Mouse (Mus musculus) heart, embryonic 11.5 days (tissue): ENCODE results near the gene Hoxd8. TPM values are rescaled to one million over a fixed set of nuclear protein-coding genes. Genes with fewer than 3 reads are reported as not detected.

ENCODE experiments used
- ATAC-seq: fragments of 200-750 bp; cut with Nextera tagmentation; replicated peaks from 2 replicates; pipeline ENCODE4 v1.8.0; 2017; ENCODE audit warnings: moderate library complexity; ENCODE audit not compliant: insufficient number of reproducible peaks, low FRiP score, low TSS enrichment
- H3K27ac ChIP-seq: fragments of 300-500 bp; sonication (generic); 2 replicates; pipeline ENCODE4 v1.5.1; 2014; ENCODE audit warnings: mild to moderate bottlenecking, low read depth, low read length
- H3K27me3 ChIP-seq: fragments of 300-500 bp; sonication (generic); 2 replicates; pipeline ENCODE4 v1.6.1; 2014; ENCODE audit warnings: mild to moderate bottlenecking, low read length, mixed read lengths; ENCODE audit not compliant: control insufficient read depth, insufficient read depth
- H3K36me3 ChIP-seq: fragments of 300-500 bp; sonication (generic); 2 replicates; pipeline ENCODE4 v1.6.1; 2014; ENCODE audit warnings: mild to moderate bottlenecking, low read length, moderate library complexity, mixed read lengths; ENCODE audit not compliant: control insufficient read depth, insufficient read depth
- H3K4me1 ChIP-seq: fragments of 300-500 bp; sonication (generic); 2 replicates; pipeline ENCODE4 v1.6.1; 2014; ENCODE audit warnings: low read length; ENCODE audit not compliant: control insufficient read depth, insufficient read depth
- H3K4me2 ChIP-seq: fragments of 300-500 bp; sonication (generic); 2 replicates; pipeline ENCODE4 v1.6.1; 2014; ENCODE audit warnings: mild to moderate bottlenecking, moderate library complexity
- H3K4me3 ChIP-seq: fragments of 300-500 bp; sonication (generic); 2 replicates; pipeline ENCODE4 v1.5.1; 2014; ENCODE audit warnings: low read depth, low read length
- H3K9ac ChIP-seq: fragments of 300-500 bp; sonication (generic); 2 replicates; pipeline ENCODE4 v1.6.1; 2014; ENCODE audit warnings: mild to moderate bottlenecking, low read depth, low read length, moderate library complexity
- H3K9me3 ChIP-seq: fragments of 300-500 bp; sonication (generic); replicated peaks from 2 replicates; pipeline ENCODE4 v1.6.1; 2016; ENCODE audit warnings: low read length; ENCODE audit not compliant: control insufficient read depth
- WGBS: fragments of 180-500 bp; shearing (Covaris S2); extraction: QIAGEN DNeasy Blood & Tissue Kit; methylation state at CpG from one replicate; pipeline ENCODE4 v1.1.7; 2014; ENCODE audit not compliant: insufficient replicate concordance; 5-methylcytosine and 5-hydroxymethylcytosine counted together
- microRNA counts: library from miRNA; unstranded; fragments of <30 nt; microRNA quantifications from one replicate; lab custom pipeline; 2015
- microRNA-seq: library from miRNA; unstranded; fragments of <30 nt; microRNA quantifications from one replicate; pipeline ENCODE4, GENCODE M21; 2016; ENCODE audit warnings: borderline number of aligned reads
- polyA plus RNA-seq: library from polyadenylated mRNA; unstranded; fragments of >200 nt; fragmentation: Nextera tagmentation; extraction: Ambion mirVana; gene quantifications from 2 replicates; pipeline ENCODE4 v1.2.1, GENCODE M21; 2014

Gene Hoxd8
- polyA plus RNA-seq, 1 experiment from 2014 or later, result 0.30 TPM

- Histone ChIP-seq H3K4me1 (peaks cover 10% of the 10 kb centered on the region; the same call in 1 of the 2 replicates), H3K9ac (no peak overlapping the region), H3K36me3 (no peaks in the 10 kb centered on the region), H3K9me3 (no peaks in the 10 kb centered on the region), H3K27me3 (peaks cover 94% of the 10 kb centered on the region), H3K4me2 (no peak overlapping the region), H3K4me3 (no peak overlapping the region), H3K27ac (no peak overlapping the region)
- no peak for ATAC-seq
- 28% methylated on average over 5 of the region's 5 CpGs for WGBS
Measured at GRCm38 (mm10) chr2:74750731-74751250, 46.4 kb downstream of the Hoxd8 start.

GRCm38 (mm10) chr2:74751861-74752260, 47.4 kb downstream of the Hoxd8 start:
- Histone ChIP-seq H3K4me1 (peaks cover 10% of the 10 kb centered on the region; the same call in 1 of the 2 replicates), H3K9ac (no peak overlapping the region), H3K27ac (no peak overlapping the region), H3K4me3 (no peak overlapping the region), H3K4me2 (no peak overlapping the region), H3K27me3 (peaks cover 86% of the 10 kb centered on the region), H3K9me3 (no peaks in the 10 kb centered on the region), H3K36me3 (no peaks in the 10 kb centered on the region)
- no peak for ATAC-seq
- 67% methylated on average over 1 of the region's 1 CpGs for WGBS

DNA sequence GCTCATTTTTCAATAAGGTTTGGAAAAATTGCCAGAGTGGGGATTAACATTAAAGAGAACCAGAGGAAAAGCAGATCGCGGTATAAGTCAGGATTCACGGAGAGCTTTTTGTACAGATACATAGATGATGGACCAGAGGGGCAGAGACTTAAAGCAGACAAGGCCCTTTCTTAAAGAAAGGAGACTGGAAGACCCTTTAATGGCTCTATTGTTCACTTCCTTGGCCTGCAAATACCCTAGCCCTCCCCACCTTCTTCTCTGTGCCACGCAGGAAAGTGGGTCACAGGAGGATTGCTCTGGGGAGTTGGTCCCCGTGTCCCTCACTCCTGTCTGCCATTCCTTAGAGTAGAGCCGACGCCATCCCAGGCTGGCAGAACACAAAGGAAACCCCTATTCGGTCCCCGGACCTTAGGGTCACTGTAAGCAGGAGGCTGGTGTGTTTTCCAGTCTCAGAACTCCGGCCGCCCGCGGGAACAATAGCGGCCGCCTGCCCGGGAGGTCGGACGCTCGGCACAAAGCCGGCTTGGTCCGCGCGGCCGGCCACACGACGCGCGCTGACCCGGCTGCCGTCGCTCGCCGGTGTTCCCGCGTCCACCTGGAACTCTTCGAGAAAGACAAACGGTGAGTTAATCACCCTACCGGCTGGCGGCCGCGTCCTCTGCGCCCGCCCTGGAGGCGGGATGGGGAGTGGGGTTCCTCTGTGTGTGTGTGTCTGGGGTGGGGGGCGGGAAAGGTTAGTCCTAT, 48.2 kb downstream of the Hoxd8 start:
- Histone ChIP-seq H3K27ac (no peak overlapping the region), H3K27me3 (peaks cover 78% of the 10 kb centered on the region), H3K9me3 (no peaks in the 10 kb centered on the region), H3K36me3 (no peaks in the 10 kb centered on the region), H3K9ac (peak overlapping the region; percentile 39; the same call in 1 of the 2 replicates), H3K4me3 (peak overlapping the region; percentile 46), H3K4me1 (peaks cover 10% of the 10 kb centered on the region; the same call in 1 of the 2 replicates), H3K4me2 (peak overlapping the region; percentile 73)
- 2% methylated on average over 45 of the region's 45 CpGs for WGBS
- no peak for ATAC-seq

DNA sequence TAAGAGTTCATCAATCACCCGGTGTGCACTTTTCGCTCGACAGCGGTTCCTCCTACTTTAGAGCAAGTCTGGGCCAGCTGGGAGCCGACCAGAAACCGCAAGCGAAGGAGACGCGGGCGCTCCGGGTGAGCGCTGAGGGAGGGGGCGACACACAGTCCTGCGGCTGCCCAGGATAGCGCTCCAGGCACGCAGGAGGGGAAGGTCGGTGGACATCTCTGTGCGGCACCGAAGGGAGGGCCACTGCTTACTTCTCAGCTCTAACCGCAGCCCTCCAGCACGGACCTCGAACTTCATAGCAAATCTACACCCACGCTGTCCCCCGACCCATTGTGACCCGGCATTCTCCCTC, 48.7 kb downstream of the Hoxd8 start:
- Histone ChIP-seq H3K9ac (peak overlapping the region; percentile 39; the same call in 1 of the 2 replicates), H3K4me2 (peak overlapping the region; percentile 73), H3K4me1 (peaks cover 10% of the 10 kb centered on the region; the same call in 1 of the 2 replicates), H3K4me3 (peak overlapping the region; percentile 46), H3K36me3 (no peaks in the 10 kb centered on the region), H3K9me3 (no peaks in the 10 kb centered on the region), H3K27me3 (peaks cover 74% of the 10 kb centered on the region), H3K27ac (no peak overlapping the region)
- 0% methylated on average over 25 of the region's 25 CpGs for WGBS
- ATAC-seq, result no peak

- no peak overlapping the region for H3K4me2 ChIP-seq
- H3K9me3 ChIP-seq, result no peaks in the 10 kb centered on the region
- peaks cover 72% of the 10 kb centered on the region for H3K27me3 ChIP-seq
- no peak overlapping the region for H3K9ac ChIP-seq
- no peak overlapping the region for H3K27ac ChIP-seq
- no peak for ATAC-seq
- no peak overlapping the region for H3K4me3 ChIP-seq
- H3K4me1 ChIP-seq, result peaks cover 10% of the 10 kb centered on the region; the same call in 1 of the 2 replicates
- 30% methylated on average over 5 of the region's 5 CpGs for WGBS
- no peaks in the 10 kb centered on the region for H3K36me3 ChIP-seq
Measured at GRCm38 (mm10) chr2:74753711-74754110, 49.3 kb downstream of the Hoxd8 start.

MicroRNAs within 50 kb of the gene (microRNA counts, 519-probe panel; counts per million panel counts)
- microRNA mmu-miR-10b (lab: Ali Mortazavi, UCI), result 32.2 counts per million

Small RNA genes lying within 50 kb of the gene (microRNA-seq; reads per million reads assigned to microRNA genes)
- not detected for gene Gm44463
- 977 reads per million, percentile 84 among the genes with 10 or more reads in this experiment for gene Mir10b

Other genes with a start within 250 kb of the Hoxd8 start
- gene Lnpk, start 125.2 kb upstream of the Hoxd8 start, polyA plus RNA-seq, result 23.1 and 31.7 TPM in 2 replicates
- not detected in 2 replicates for gene Evx2, start 45.1 kb upstream of the Hoxd8 start, polyA plus RNA-seq
- not detected in 2 replicates for gene Hoxd13, start 36.3 kb upstream of the Hoxd8 start, polyA plus RNA-seq
- gene Hoxd12, start 29.6 kb upstream of the Hoxd8 start, polyA plus RNA-seq, result not detected in 2 replicates
- not detected in 2 replicates for gene Hoxd11, start 25.1 kb upstream of the Hoxd8 start, polyA plus RNA-seq
- gene Hoxd10, start 12.7 kb upstream of the Hoxd8 start, polyA plus RNA-seq, result 0.11 TPM in 1 of 2 replicates, not detected in the other
- 0.13 TPM in 1 of 2 replicates, not detected in the other for gene Hoxd9, start 6.9 kb upstream of the Hoxd8 start, polyA plus RNA-seq
- gene Hoxd3, start 7.3 kb downstream of the Hoxd8 start, polyA plus RNA-seq, result 2.0 and 3.1 TPM in 2 replicates
- gene Hoxd4, start 7.3 kb downstream of the Hoxd8 start, polyA plus RNA-seq, result not detected in 2 replicates
- 0.10 TPM in 1 of 2 replicates, not detected in the other for gene Gm28230, start 22.1 kb downstream of the Hoxd8 start, polyA plus RNA-seq
- 0.20 TPM in 1 of 2 replicates, not detected in the other for gene Hoxd1, start 58.4 kb downstream of the Hoxd8 start, polyA plus RNA-seq
- gene Mtx2, start 121.2 kb downstream of the Hoxd8 start, polyA plus RNA-seq, result 164 and 166 TPM in 2 replicates